Mouse (Mus musculus) liver, postnatal 0 days (tissue): ENCODE measurements around the gene Dpf1. TPM values are rescaled to one million over a fixed set of nuclear protein-coding genes. Genes with fewer than 3 reads are reported as not detected.

ENCODE experiments used
- ATAC-seq: fragments of 200-750 bp; cut with Nextera tagmentation; 2 replicates; pipeline ENCODE4 v1.8.0; 2017; ENCODE audit warnings: mild to moderate bottlenecking, moderate library complexity
- DNase-seq: peaks from one replicate; pipeline ENCODE4 v3.0.0-alpha.2; 2016
- H3K27ac ChIP-seq: fragments of 300-500 bp; sonication (generic); 2 replicates; pipeline ENCODE4 v1.5.1; 2014; ENCODE audit warnings: antibody characterized with exemption, moderate library complexity, mild to moderate bottlenecking, low read depth
- H3K27me3 ChIP-seq: fragments of 300-500 bp; sonication (generic); 2 replicates; pipeline ENCODE4 v1.6.1; 2014; ENCODE audit warnings: low read length, control low read depth, mixed read lengths; ENCODE audit not compliant: insufficient read depth
- H3K36me3 ChIP-seq: fragments of 300-500 bp; sonication (generic); replicated peaks from 2 replicates; pipeline ENCODE4 v1.6.1; 2014; ENCODE audit warnings: mild to moderate bottlenecking, control low read depth, low read length, moderate library complexity, mixed read lengths; ENCODE audit not compliant: insufficient read depth
- H3K4me1 ChIP-seq: fragments of 300-500 bp; sonication (generic); 2 replicates; pipeline ENCODE4 v1.6.1; 2014; ENCODE audit warnings: antibody characterized with exemption, mild to moderate bottlenecking, control low read depth; ENCODE audit not compliant: insufficient read depth
- H3K4me2 ChIP-seq: fragments of 300-500 bp; sonication (generic); 2 replicates; pipeline ENCODE4 v1.6.1; 2014; ENCODE audit warnings: low read depth, mild to moderate bottlenecking, low read length, moderate library complexity, mixed read lengths
- H3K4me3 ChIP-seq: fragments of 300-500 bp; sonication (generic); 2 replicates; pipeline ENCODE4 v1.5.1; 2014; ENCODE audit warnings: low read depth, low read length
- H3K9ac ChIP-seq: fragments of 300-500 bp; sonication (generic); replicated peaks from 2 replicates; pipeline ENCODE4 v1.6.1; 2014; ENCODE audit warnings: mild to moderate bottlenecking, moderate library complexity
- H3K9me3 ChIP-seq: fragments of 300-500 bp; sonication (generic); 2 replicates; pipeline ENCODE4 v1.6.1; 2016; ENCODE audit warnings: mild to moderate bottlenecking, control low read depth, low read length, mixed read lengths
- CTCF ChIP-seq: sonication (generic); IDR thresholded peaks from 2 replicates; pipeline ENCODE4 v1.5.1; 2016; ENCODE audit warnings: antibody characterized with exemption, low read depth
- EP300 ChIP-seq: IDR thresholded peaks from 2 replicates; pipeline ENCODE4 v1.6.1; 2016; ENCODE audit warnings: antibody characterized with exemption, low read depth, mild to moderate bottlenecking
- WGBS: fragments of 180-500 bp; shearing (Covaris S2); extraction: QIAGEN DNeasy Blood & Tissue Kit; methylation state at CpG from one replicate; pipeline ENCODE4 v1.1.7; 2014; ENCODE audit not compliant: insufficient replicate concordance; 5-methylcytosine and 5-hydroxymethylcytosine counted together
- polyA plus RNA-seq: library from polyadenylated mRNA; unstranded; fragments of >200 nt; fragmentation: Nextera tagmentation; extraction: Ambion mirVana; gene quantifications from 2 replicates; pipeline ENCODE4 v1.2.1, GENCODE M21; 2015

The Dpf1 gene
- polyA plus RNA-seq, 1 experiment from 2014 or later: 0.63 TPM

DNA sequence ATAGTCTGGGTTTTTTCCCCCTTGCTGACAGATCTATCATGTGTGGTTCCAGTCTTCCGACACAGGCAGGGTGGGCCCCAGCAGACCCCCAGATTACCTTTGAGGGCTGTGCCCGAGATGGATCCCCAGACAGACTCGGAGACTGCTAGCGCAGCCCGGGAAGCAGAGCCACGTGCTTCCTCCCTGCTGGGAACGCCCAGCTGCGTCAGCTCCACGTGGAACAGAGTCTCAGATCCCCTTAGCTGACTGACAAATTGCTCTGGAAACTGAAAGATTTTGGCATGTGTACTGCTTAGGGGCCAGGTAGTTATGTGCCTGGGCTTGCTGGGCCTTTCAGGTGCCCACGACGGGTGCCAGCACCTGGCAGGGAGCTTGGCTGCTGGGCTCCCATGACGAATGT lies 38.0 kb downstream of the Dpf1 start:
- WGBS: 63% methylated on average over 12 of the region's 12 CpGs
- Histone ChIP-seq H3K4me1 (peaks cover 45% of the 10 kb centered on the region), H3K4me2 (no peak overlapping the region)

DNA sequence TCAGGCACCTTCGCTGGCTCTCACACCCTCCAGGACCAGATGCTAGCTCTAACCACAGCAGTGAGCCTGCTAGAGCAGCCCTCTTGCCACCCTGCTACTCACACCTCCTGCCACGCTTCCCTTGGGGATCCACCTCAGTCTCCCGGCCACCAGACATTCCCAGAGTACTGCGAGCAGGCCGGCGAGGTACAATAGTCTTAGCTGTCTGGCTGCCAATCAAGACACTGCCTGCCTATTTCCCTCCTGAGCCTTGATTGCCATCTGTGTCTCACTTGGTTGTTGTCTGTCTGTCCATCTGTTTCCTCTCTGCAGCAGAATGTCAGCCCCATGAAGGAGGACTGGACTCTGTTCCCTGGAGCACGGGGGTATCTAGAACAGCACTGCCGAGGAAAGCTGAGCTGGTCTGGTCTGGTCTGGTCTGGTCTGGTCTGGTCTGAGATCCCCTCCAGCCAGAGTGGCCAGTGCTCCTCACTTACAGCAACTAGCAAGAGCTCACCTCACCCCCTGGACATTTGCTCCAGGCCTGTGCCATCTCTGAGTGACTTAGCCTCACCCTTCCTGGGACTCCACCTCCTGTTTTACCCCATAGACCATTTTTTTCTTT lies 38.8 kb downstream of the Dpf1 start:
- DNase-seq (no peak), ATAC-seq (no peak)
- Histone ChIP-seq H3K36me3 (no peaks in the 10 kb centered on the region), H3K4me3 (no peak overlapping the region), H3K27ac (no peak overlapping the region), H3K4me2 (no peak overlapping the region), H3K4me1 (peaks cover 38% of the 10 kb centered on the region), H3K9ac (no peak overlapping the region), H3K9me3 (no peaks in the 10 kb centered on the region), H3K27me3 (no peaks in the 10 kb centered on the region)
- TF ChIP-seq CTCF (no peak), EP300 (no peak)
- WGBS: 51% methylated on average over 8 of the region's 8 CpGs

More for the DNA sequence above, 38.0 kb downstream of the Dpf1 start:
- Histone ChIP-seq H3K4me3 (no peak overlapping the region), H3K9ac (no peak overlapping the region), H3K9me3 (no peaks in the 10 kb centered on the region), H3K27ac (no peak overlapping the region), H3K36me3 (no peaks in the 10 kb centered on the region), H3K27me3 (no peaks in the 10 kb centered on the region)
- DNase-seq (no peak), ATAC-seq (no peak)
- TF ChIP-seq CTCF (no peak), EP300 (no peak)

DNA sequence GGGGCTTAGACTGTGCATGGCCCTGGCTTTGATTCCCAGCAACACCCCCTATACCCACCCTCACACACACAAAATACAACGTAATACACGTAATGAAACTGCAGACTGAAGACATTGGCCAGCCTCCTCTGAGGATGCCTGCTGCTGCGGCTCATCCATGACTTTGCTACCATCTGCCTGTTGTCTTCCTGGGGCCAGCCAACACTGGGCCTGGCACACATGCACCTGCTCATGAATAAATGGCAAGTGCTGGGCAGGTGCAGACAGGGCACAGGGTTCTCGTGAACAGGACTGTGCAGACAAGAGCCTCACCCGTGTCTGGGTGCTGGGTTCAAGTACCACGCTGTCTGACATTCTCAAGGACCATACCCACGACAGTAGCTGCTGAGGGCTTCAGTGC lies 40.0 kb downstream of the Dpf1 start:
- TF ChIP-seq EP300: no peak
- TF ChIP-seq CTCF: no peak
- no peak overlapping the region for H3K4me3 ChIP-seq
- no peak overlapping the region for H3K4me2 ChIP-seq
- 77% methylated on average over 7 of the region's 7 CpGs for WGBS
- H3K9me3 ChIP-seq: no peaks in the 10 kb centered on the region
- peaks cover 33% of the 10 kb centered on the region for H3K4me1 ChIP-seq
- H3K36me3 ChIP-seq: peaks cover 9% of the 10 kb centered on the region; the same call in 1 of the 2 replicates
- DNase-seq: no peak
- no peak for ATAC-seq
- no peaks in the 10 kb centered on the region for H3K27me3 ChIP-seq
- no peak overlapping the region for H3K27ac ChIP-seq
- H3K9ac ChIP-seq: no peak overlapping the region

DNA sequence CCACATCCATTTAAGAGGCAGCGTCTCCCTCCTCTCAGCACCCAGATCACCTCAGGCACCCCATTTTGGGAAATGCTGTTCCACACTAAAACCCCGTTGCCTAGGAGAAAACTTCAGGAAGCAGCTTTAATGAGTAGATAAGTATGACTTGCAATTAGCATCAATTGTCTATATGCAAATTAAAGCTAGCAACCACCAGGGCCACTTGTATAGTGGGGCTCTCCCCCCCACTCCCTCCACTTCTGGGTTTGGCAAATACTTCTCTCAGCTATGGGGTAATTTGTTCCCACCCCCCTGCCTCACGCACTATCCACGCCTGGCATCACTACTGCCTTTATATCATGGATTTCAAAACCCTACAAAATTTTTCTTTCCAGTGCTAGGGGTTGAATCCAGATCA lies 41.8 kb downstream of the Dpf1 start:
- Histone ChIP-seq H3K9ac (no peak overlapping the region), H3K4me1 (peaks cover 16% of the 10 kb centered on the region), H3K4me2 (no peak overlapping the region), H3K27ac (no peak overlapping the region), H3K36me3 (peaks cover 15% of the 10 kb centered on the region; the same call in 1 of the 2 replicates), H3K9me3 (no peaks in the 10 kb centered on the region), H3K27me3 (no peaks in the 10 kb centered on the region), H3K4me3 (no peak overlapping the region)
- WGBS: 84% methylated on average over 4 of the region's 4 CpGs
- TF ChIP-seq CTCF (no peak), EP300 (no peak)
- DNase-seq (no peak), ATAC-seq (no peak)

DNA sequence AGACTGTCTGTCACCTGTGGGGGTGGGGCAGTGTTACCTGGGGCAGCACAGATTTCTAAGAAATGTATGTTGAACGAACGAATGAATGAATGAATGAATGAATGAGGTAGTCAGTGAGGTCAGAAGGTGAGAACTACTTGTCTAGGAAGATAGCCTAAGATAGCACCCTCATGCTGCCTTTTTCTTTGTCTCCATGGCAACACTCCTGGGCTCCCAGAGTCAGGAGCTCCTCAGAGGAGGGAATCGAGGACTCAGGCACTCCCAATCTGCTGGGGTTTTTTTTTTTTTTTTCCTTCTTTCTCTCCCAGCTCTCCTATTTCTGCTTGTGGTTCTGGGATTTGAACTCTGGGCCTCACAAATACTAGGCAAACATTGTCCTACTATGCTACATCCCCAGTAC lies 42.5 kb downstream of the Dpf1 start:
- Histone ChIP-seq H3K4me1 (peaks cover 16% of the 10 kb centered on the region), H3K27me3 (no peaks in the 10 kb centered on the region), H3K36me3 (peaks cover 15% of the 10 kb centered on the region; the same call in 1 of the 2 replicates), H3K4me3 (no peak overlapping the region), H3K9ac (no peak overlapping the region), H3K9me3 (no peaks in the 10 kb centered on the region), H3K4me2 (no peak overlapping the region), H3K27ac (no peak overlapping the region)
- no peak for TF ChIP-seq EP300
- no peak for TF ChIP-seq CTCF
- DNase-seq (no peak), ATAC-seq (no peak)
- 83% methylated on average over 3 of the region's 3 CpGs for WGBS

DNA sequence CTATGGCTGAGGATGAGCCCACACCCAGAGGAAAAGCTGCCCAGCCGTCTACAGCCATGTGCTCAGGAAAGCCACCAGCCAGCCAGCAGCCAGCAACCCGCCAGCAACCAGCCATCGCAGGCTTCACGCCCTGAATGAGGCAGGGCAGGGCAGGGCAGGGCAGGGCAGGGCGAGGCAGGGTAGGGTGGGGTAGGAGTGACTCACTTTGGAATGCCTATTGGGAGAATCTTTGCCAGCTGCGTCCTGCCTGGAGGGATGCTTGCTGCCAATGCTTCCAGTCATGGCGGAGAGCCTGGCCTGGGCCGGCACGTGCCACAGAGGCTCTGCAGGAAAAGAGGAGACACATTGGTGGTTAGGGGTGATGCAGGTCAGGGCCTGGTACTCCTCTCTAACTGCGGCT lies 46.7 kb downstream of the Dpf1 start:
- DNase-seq (no peak), ATAC-seq (no peak)
- 81% methylated on average over 10 of the region's 10 CpGs for WGBS
- Histone ChIP-seq H3K9ac (no peak overlapping the region), H3K27me3 (no peaks in the 10 kb centered on the region), H3K4me2 (no peak overlapping the region), H3K4me3 (no peak overlapping the region), H3K27ac (no peak overlapping the region), H3K9me3 (no peaks in the 10 kb centered on the region), H3K36me3 (peaks cover 18% of the 10 kb centered on the region; the same call in 1 of the 2 replicates), H3K4me1 (no peaks in the 10 kb centered on the region)
- TF ChIP-seq EP300: no peak
- TF ChIP-seq CTCF: no peak

DNA sequence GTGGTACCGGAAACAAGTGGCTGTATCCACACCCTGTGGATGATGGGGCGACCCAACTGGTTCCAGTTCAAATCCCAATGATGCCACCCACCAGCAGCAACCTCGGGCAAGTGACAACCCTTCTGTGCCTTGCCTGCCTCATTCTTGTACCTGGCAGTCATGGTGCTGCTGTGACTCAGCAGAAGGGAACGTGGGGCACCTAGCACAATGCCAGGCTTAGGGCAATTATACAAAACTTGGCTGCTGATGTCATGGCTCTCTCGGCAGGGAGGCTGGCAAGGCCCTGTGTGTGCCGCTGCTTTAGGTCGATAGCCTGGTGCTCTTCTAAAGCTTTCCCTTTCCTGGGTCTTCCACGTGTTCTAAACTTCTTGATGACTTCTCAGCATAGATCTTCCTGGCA lies 48.5 kb downstream of the Dpf1 start:
- DNase-seq (no peak), ATAC-seq (no peak)
- no peak overlapping the region for H3K27ac ChIP-seq
- no peak overlapping the region for H3K4me2 ChIP-seq
- H3K9ac ChIP-seq: no peak overlapping the region
- 89% methylated on average over 8 of the region's 8 CpGs for WGBS
- H3K36me3 ChIP-seq: peaks cover 18% of the 10 kb centered on the region; the same call in 1 of the 2 replicates
- no peak overlapping the region for H3K4me3 ChIP-seq
- no peaks in the 10 kb centered on the region for H3K4me1 ChIP-seq
- no peaks in the 10 kb centered on the region for H3K9me3 ChIP-seq
- H3K27me3 ChIP-seq: no peaks in the 10 kb centered on the region
- TF ChIP-seq EP300 (no peak), CTCF (no peak)
